Mouse (Mus musculus): Measurements from ENCODE around the gene Egf.

DNA sequence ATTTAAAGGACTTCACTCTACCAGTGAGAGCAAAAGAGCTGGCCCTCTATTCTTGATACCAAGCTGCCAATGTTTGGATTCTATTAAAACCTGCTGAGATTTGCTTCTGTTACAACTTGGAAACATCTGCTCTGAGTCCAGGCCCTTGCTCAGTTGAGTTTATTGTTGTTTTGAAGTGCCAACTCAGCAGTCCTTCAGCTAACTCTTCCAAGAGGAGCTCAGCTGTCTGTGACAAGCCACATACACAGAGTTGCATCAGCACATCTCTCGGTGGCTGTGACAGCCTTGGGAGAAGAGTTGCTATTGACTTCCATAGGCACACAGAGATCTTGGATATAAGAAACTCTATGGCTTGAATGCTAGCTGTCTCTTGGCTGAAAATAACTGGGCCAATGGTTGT, 124.1 kb downstream of the Egf start:
- TF ChIP-seq GATA1 (IDR thresholded peaks at IDR 0.05; ENCODE audit: borderline replicate concordance, low read length) (no peak), FLI1 (IDR thresholded peaks at IDR 0.05; ENCODE audit: low read length) (no peak)

All from megakaryocyte, embryonic 14.5 days (primary cell).